Mouse (Mus musculus): ENCODE measurements at regions not wholly inside any gene's neighbourhood (a gene's known extent, or its start where the extent isn't known, plus 50 kb on each side); places are given as distances from the start of the nearest gene placed in this dataset.
A peak's percentile ranks its signal among the peaks of the same experiment; 100 is the strongest.

- no peak for DNase-seq (ENCODE audit: low spot score in 2 of 2)
- intact Hi-C loops (cut with DNase I), result no loop called here
These were observed 216.0 kb upstream of the Fut9 start for GRCm38 (mm10) chr4:26016071-26016470.

GRCm38 (mm10) chr4:26000364-26000763, 200.3 kb upstream of the Fut9 start:
- intact Hi-C loops (cut with DNase I), result no loop called here
- no peak for DNase-seq (ENCODE audit: low spot score in 2 of 2)

GRCm38 (mm10) chr4:25998561-25998960, 198.5 kb upstream of the Fut9 start:
- intact Hi-C loops (cut with DNase I), result no loop called here
- DNase-seq (ENCODE audit: low spot score in 2 of 2), result no peak

GRCm38 (mm10) chr4:25955696-25956348, 155.8 kb upstream of the Fut9 start:
- intact Hi-C loops (cut with DNase I), result no loop called here
- peak; percentile 11 to 17 for DNase-seq (ENCODE audit: low spot score in 2 of 2)

- intact Hi-C loops (cut with DNase I), result no loop called here
- no peak for DNase-seq (ENCODE audit: low spot score in 2 of 2)
These were observed 132.5 kb upstream of the Fut9 start for GRCm38 (mm10) chr4:25932546-25932945.

GRCm38 (mm10) chr4:25895381-25895980, 95.4 kb upstream of the Fut9 start:
- intact Hi-C loops (cut with DNase I), result no loop called here
- DNase-seq (ENCODE audit: low spot score in 2 of 2), result no peak

- intact Hi-C loops (cut with DNase I), result no loop called here
- no peak for DNase-seq (ENCODE audit: low spot score in 2 of 2)
These were observed 92.0 kb upstream of the Fut9 start for GRCm38 (mm10) chr4:25891888-25892661.

All from left cerebral cortex, postnatal 36 days (tissue).